Mouse (Mus musculus): ENCODE measurements around the gene Banf2. TPM values are rescaled to one million over a fixed set of nuclear protein-coding genes. Genes with fewer than 3 reads are reported as not detected.

The Banf2 gene
- total RNA-seq, 1 experiment, result not detected

GRCm38 (mm10) chr2:144069663-144070062, 36.8 kb downstream of the Banf2 start:
- no peak for DNase-seq (ENCODE audit: low read depth, low spot score)
- no peaks in the 10 kb centered on the region for H3K36me3 ChIP-seq (ENCODE audit: control insufficient read depth, insufficient read depth, low read length, poor library complexity, severe bottlenecking)
- TF ChIP-seq ZC3H11A (IDR thresholded peaks at IDR 0.05; ENCODE audit: borderline replicate concordance, low read depth, low read length) (no peak), HCFC1 (IDR thresholded peaks at IDR 0.05; ENCODE audit: borderline replicate concordance, insufficient read depth, low read length) (no peak)
- H3K4me3 ChIP-seq (ENCODE audit: insufficient read depth in 1 of 2, low read depth in 1 of 2, low read length in 2 of 2, poor library complexity in 1 of 2, severe bottlenecking in 1 of 2), result no peak overlapping the region
- no peak overlapping the region for H3K9ac ChIP-seq (ENCODE audit: insufficient read depth, low read depth, low read length, poor library complexity, severe bottlenecking)
- H3K27ac ChIP-seq (ENCODE audit: insufficient read depth, low read depth, low read length, poor library complexity, severe bottlenecking), result no peak overlapping the region
- H3K4me1 ChIP-seq (ENCODE audit: control insufficient read depth in 2 of 2, insufficient read depth in 2 of 2, low read length in 2 of 2, poor library complexity in 1 of 2), result peaks cover 0 to 9% of the 10 kb centered on the region in 2 experiments; a peak in 1 of 4 replicates
- in situ Hi-C loops (cut with MboI; ENCODE audit: low sequenced_read_pairs in 2 of 2, unreplicated experiment in 2 of 2), result no loop called here
- H3K9me3 ChIP-seq (ENCODE audit: control insufficient read depth, insufficient read depth, low read depth, low read length), result no peaks in the 10 kb centered on the region

- H3K9ac ChIP-seq (ENCODE audit: insufficient read depth, low read depth, low read length, poor library complexity, severe bottlenecking), result no peak overlapping the region
- no peak overlapping the region for H3K27ac ChIP-seq (ENCODE audit: insufficient read depth, low read depth, low read length, poor library complexity, severe bottlenecking)
- in situ Hi-C loops (cut with MboI; ENCODE audit: low sequenced_read_pairs in 2 of 2, unreplicated experiment in 2 of 2), result no loop called here
- no peaks in the 10 kb centered on the region for H3K36me3 ChIP-seq (ENCODE audit: control insufficient read depth, insufficient read depth, low read length, poor library complexity, severe bottlenecking)
- H3K4me1 ChIP-seq (ENCODE audit: control insufficient read depth in 2 of 2, insufficient read depth in 2 of 2, low read length in 2 of 2, poor library complexity in 1 of 2), result peaks cover 0 to 9% of the 10 kb centered on the region in 2 experiments; a peak in 1 of 4 replicates
- no peaks in the 10 kb centered on the region for H3K9me3 ChIP-seq (ENCODE audit: control insufficient read depth, insufficient read depth, low read depth, low read length)
- no peak for TF ChIP-seq HCFC1 (IDR thresholded peaks at IDR 0.05; ENCODE audit: borderline replicate concordance, insufficient read depth, low read length)
- TF ChIP-seq MAFK (IDR thresholded peaks at IDR 0.05; ENCODE audit: insufficient read depth, low read depth, low read length), result no peak
- no peak for TF ChIP-seq ZC3H11A (IDR thresholded peaks at IDR 0.05; ENCODE audit: borderline replicate concordance, low read depth, low read length)
- H3K4me3 ChIP-seq (ENCODE audit: insufficient read depth in 1 of 2, low read depth in 1 of 2, low read length in 2 of 2, poor library complexity in 1 of 2, severe bottlenecking in 1 of 2), result no peak overlapping the region
- DNase-seq (ENCODE audit: low read depth, low spot score), result no peak
Measured at GRCm38 (mm10) chr2:144070479-144070878, 37.6 kb downstream of the Banf2 start.

DNA sequence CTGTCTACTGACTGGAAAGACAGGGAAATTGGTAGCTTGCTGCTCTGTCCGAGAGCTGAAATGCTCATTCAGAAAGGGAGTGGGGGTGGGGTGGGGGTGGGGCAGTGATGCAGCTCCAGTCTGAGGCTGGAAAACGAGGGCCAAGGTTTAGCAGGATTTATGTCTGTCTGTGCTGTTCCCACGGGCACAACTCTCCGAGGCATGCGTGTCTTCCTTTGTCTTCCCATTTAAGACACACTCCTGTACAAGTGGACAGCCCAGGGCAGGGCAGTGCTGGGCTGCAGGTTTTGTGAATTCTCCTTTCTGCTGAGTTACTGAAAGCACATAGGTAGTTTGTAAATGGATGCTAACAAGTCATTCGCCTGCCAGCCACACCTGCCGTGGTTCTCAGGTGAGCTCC, 39.8 kb downstream of the Banf2 start:
- no peak for DNase-seq (ENCODE audit: low read depth, low spot score)

GRCm38 (mm10) chr2:144074059-144074458, 41.2 kb downstream of the Banf2 start:
- H3K9ac ChIP-seq (ENCODE audit: insufficient read depth, low read depth, low read length, poor library complexity, severe bottlenecking), result no peak overlapping the region
- peaks cover 0 to 16% of the 10 kb centered on the region in 2 experiments; a peak in 1 of 4 replicates for H3K4me1 ChIP-seq (ENCODE audit: control insufficient read depth in 2 of 2, insufficient read depth in 2 of 2, low read length in 2 of 2, poor library complexity in 1 of 2)
- TF ChIP-seq CHD2 (IDR thresholded peaks at IDR 0.05; ENCODE audit: low read depth, low read length), result no peak
- no peak for TF ChIP-seq ZC3H11A (IDR thresholded peaks at IDR 0.05; ENCODE audit: borderline replicate concordance, low read depth, low read length)
- TF ChIP-seq ZNF384 (IDR thresholded peaks at IDR 0.05; ENCODE audit: low read depth, low read length), result no peak
- TF ChIP-seq MAFK (IDR thresholded peaks at IDR 0.05; ENCODE audit: insufficient read depth, low read depth, low read length), result no peak
- no peak overlapping the region for H3K27ac ChIP-seq (ENCODE audit: insufficient read depth, low read depth, low read length, poor library complexity, severe bottlenecking)
- no peak overlapping the region for H3K4me3 ChIP-seq (ENCODE audit: insufficient read depth in 1 of 2, low read depth in 1 of 2, low read length in 2 of 2, poor library complexity in 1 of 2, severe bottlenecking in 1 of 2)
- in situ Hi-C loops (cut with MboI; ENCODE audit: low sequenced_read_pairs in 2 of 2, unreplicated experiment in 2 of 2), result no loop called here
- H3K36me3 ChIP-seq (ENCODE audit: control insufficient read depth, insufficient read depth, low read length, poor library complexity, severe bottlenecking), result no peaks in the 10 kb centered on the region
- H3K9me3 ChIP-seq (ENCODE audit: control insufficient read depth, insufficient read depth, low read depth, low read length), result no peaks in the 10 kb centered on the region
- DNase-seq (ENCODE audit: low read depth, low spot score), result no peak

More for the DNA sequence above, 39.8 kb downstream of the Banf2 start:
- H3K9ac ChIP-seq (ENCODE audit: insufficient read depth, low read depth, low read length, poor library complexity, severe bottlenecking), result no peak overlapping the region
- H3K36me3 ChIP-seq (ENCODE audit: control insufficient read depth, insufficient read depth, low read length, poor library complexity, severe bottlenecking), result no peaks in the 10 kb centered on the region
- no peaks in the 10 kb centered on the region for H3K9me3 ChIP-seq (ENCODE audit: control insufficient read depth, insufficient read depth, low read depth, low read length)
- in situ Hi-C loops (cut with MboI; ENCODE audit: low sequenced_read_pairs in 2 of 2, unreplicated experiment in 2 of 2), result no loop called here
- no peak overlapping the region for H3K27ac ChIP-seq (ENCODE audit: insufficient read depth, low read depth, low read length, poor library complexity, severe bottlenecking)
- peaks cover 0 to 9% of the 10 kb centered on the region in 2 experiments; a peak in 1 of 4 replicates for H3K4me1 ChIP-seq (ENCODE audit: control insufficient read depth in 2 of 2, insufficient read depth in 2 of 2, low read length in 2 of 2, poor library complexity in 1 of 2)
- TF ChIP-seq MAFK (IDR thresholded peaks at IDR 0.05; ENCODE audit: insufficient read depth, low read depth, low read length) (no peak), CHD2 (IDR thresholded peaks at IDR 0.05; ENCODE audit: low read depth, low read length) (no peak), ZNF384 (IDR thresholded peaks at IDR 0.05; ENCODE audit: low read depth, low read length) (no peak), HCFC1 (IDR thresholded peaks at IDR 0.05; ENCODE audit: borderline replicate concordance, insufficient read depth, low read length) (no peak), ZC3H11A (IDR thresholded peaks at IDR 0.05; ENCODE audit: borderline replicate concordance, low read depth, low read length) (no peak)
- no peak overlapping the region for H3K4me3 ChIP-seq (ENCODE audit: insufficient read depth in 1 of 2, low read depth in 1 of 2, low read length in 2 of 2, poor library complexity in 1 of 2, severe bottlenecking in 1 of 2)

- H3K9ac ChIP-seq (ENCODE audit: insufficient read depth, low read depth, low read length, poor library complexity, severe bottlenecking), result no peak overlapping the region
- in situ Hi-C loops (cut with MboI; ENCODE audit: low sequenced_read_pairs in 2 of 2, unreplicated experiment in 2 of 2), result no loop called here
- TF ChIP-seq ZC3H11A (IDR thresholded peaks at IDR 0.05; ENCODE audit: borderline replicate concordance, low read depth, low read length) (no peak), CHD2 (IDR thresholded peaks at IDR 0.05; ENCODE audit: low read depth, low read length) (no peak), MAFK (IDR thresholded peaks at IDR 0.05; ENCODE audit: insufficient read depth, low read depth, low read length) (no peak), HCFC1 (IDR thresholded peaks at IDR 0.05; ENCODE audit: borderline replicate concordance, insufficient read depth, low read length) (no peak), ZNF384 (IDR thresholded peaks at IDR 0.05; ENCODE audit: low read depth, low read length) (no peak)
- H3K36me3 ChIP-seq (ENCODE audit: control insufficient read depth, insufficient read depth, low read length, poor library complexity, severe bottlenecking), result no peaks in the 10 kb centered on the region
- no peak for DNase-seq (ENCODE audit: low read depth, low spot score)
- H3K4me3 ChIP-seq (ENCODE audit: insufficient read depth in 1 of 2, low read depth in 1 of 2, low read length in 2 of 2, poor library complexity in 1 of 2, severe bottlenecking in 1 of 2), result no peak overlapping the region
- H3K27ac ChIP-seq (ENCODE audit: insufficient read depth, low read depth, low read length, poor library complexity, severe bottlenecking), result no peak overlapping the region
- H3K4me1 ChIP-seq (ENCODE audit: control insufficient read depth in 2 of 2, insufficient read depth in 2 of 2, low read length in 2 of 2, poor library complexity in 1 of 2), result peaks cover 0 to 18% of the 10 kb centered on the region in 2 experiments; a peak in 1 of 4 replicates
- H3K9me3 ChIP-seq (ENCODE audit: control insufficient read depth, insufficient read depth, low read depth, low read length), result no peaks in the 10 kb centered on the region
Measured at GRCm38 (mm10) chr2:144076625-144077024, 43.8 kb downstream of the Banf2 start.

Measured in ES-E14 (cell line).